16 mouse cellular contexts compared by ENCODE assay signal in genomic region chr11:35866140-35866539, GRCm38 (mm10). TPM values are rescaled to one million over a fixed set of nuclear protein-coding genes. Genes with fewer than 3 reads are reported as not detected.
DNase-seq lines count a peak whose midpoint lies in the region; ATAC-seq and TF ChIP-seq lines count a peak whose summit lies in the region.
"Had no signal": no experiment of that assay in that cellular context is flagged by ENCODE, and none has a peak within 500 bp of the region (broad histone marks: within the 10 kb centered on the region; RNA-seq: fewer than 3 reads in every experiment).

No protein-coding gene starts in this region.

- H3K4me1 ChIP-seq in embryonic facial prominence, embryonic 10.5 days, result peaks cover 36% of the 10 kb centered on the region
- peaks cover 24% of the 10 kb centered on the region for H3K4me1 ChIP-seq in hindbrain, embryonic 11.5 days (replicated peaks; ENCODE audit: control insufficient read depth, insufficient read depth, low read length)
- peaks cover 34% of the 10 kb centered on the region for H3K4me1 ChIP-seq in midbrain, embryonic 12.5 days

- no peak for TF ChIP-seq POLR2A in brain, embryonic 14.5 days (IDR thresholded peaks at IDR 0.05; ENCODE audit: borderline replicate concordance, extremely low read depth, insufficient read depth, insufficient read length, poor library complexity, severe bottlenecking)

- H3K9me3 ChIP-seq in embryonic facial prominence, embryonic 10.5 days, result no peaks in the 10 kb centered on the region
- no peaks in the 10 kb centered on the region for H3K9me3 ChIP-seq in hindbrain, embryonic 11.5 days (ENCODE audit: control insufficient read depth, low read length)
- H3K9me3 ChIP-seq in midbrain, embryonic 12.5 days, result no peaks in the 10 kb centered on the region
- H3K9me3 ChIP-seq: lung, embryonic 15.5 days had no signal

- ATAC-seq in hindbrain, embryonic 11.5 days (ENCODE audit: low FRiP score), result no peak
- ATAC-seq in midbrain, embryonic 12.5 days (ENCODE audit: low FRiP score, low read depth), result no peak

- peak overlapping the region; percentile 89 for H3K27ac ChIP-seq in embryonic facial prominence, embryonic 10.5 days (replicated peaks)
- peak overlapping the region; percentile 87 for H3K27ac ChIP-seq in hindbrain, embryonic 11.5 days (ENCODE audit: low read depth, low read length)
- H3K27ac ChIP-seq in midbrain, embryonic 12.5 days (replicated peaks), result peak overlapping the region; percentile 94
- H3K27ac ChIP-seq: lung, embryonic 15.5 days had no signal

- 76% methylated on average over 7 of the region's 7 CpGs for WGBS in embryonic facial prominence, embryonic 10.5 days
- 64% methylated on average over 7 of the region's 7 CpGs for WGBS in hindbrain, embryonic 11.5 days
- 33% methylated on average over 7 of the region's 7 CpGs for WGBS in midbrain, embryonic 12.5 days

- peaks cover 37% of the 10 kb centered on the region for H3K36me3 ChIP-seq in embryonic facial prominence, embryonic 10.5 days (replicated peaks)
- H3K36me3 ChIP-seq in hindbrain, embryonic 11.5 days (ENCODE audit: control insufficient read depth, insufficient read depth, low read length), result no peaks in the 10 kb centered on the region
- H3K36me3 ChIP-seq in midbrain, embryonic 12.5 days, result peaks cover 39% of the 10 kb centered on the region
- H3K36me3 ChIP-seq: lung, embryonic 15.5 days had no signal

- H3K27me3 ChIP-seq in embryonic facial prominence, embryonic 10.5 days (replicated peaks; ENCODE audit: low read depth, poor library complexity, severe bottlenecking), result no peaks in the 10 kb centered on the region
- no peaks in the 10 kb centered on the region for H3K27me3 ChIP-seq in hindbrain, embryonic 11.5 days (ENCODE audit: control insufficient read depth, insufficient read depth, low read length)
- no peaks in the 10 kb centered on the region; the same call in 1 of the 2 replicates for H3K27me3 ChIP-seq in midbrain, embryonic 12.5 days
- H3K27me3 ChIP-seq: CH12.LX; lung, embryonic 15.5 days had no signal

- peak overlapping the region; percentile 35; the same call in 1 of the 2 replicates for H3K9ac ChIP-seq in hindbrain, embryonic 11.5 days (ENCODE audit: low read depth, low read length)
- no peak overlapping the region for H3K9ac ChIP-seq in midbrain, embryonic 12.5 days (replicated peaks)
- H3K9ac ChIP-seq: lung, embryonic 15.5 days had no signal

- DNase-seq in brain, embryonic 14.5 days (ENCODE audit: low read depth), result peak; percentile 64
- DNase-seq in embryonic facial prominence, embryonic 10.5 days (ENCODE audit: low spot score), result no peak
- DNase-seq in hindbrain, embryonic 11.5 days (ENCODE audit: low spot score), result no peak
- DNase-seq in kidney, adult 8-10 months, result no peak
- no peak for DNase-seq in gastrocnemius, postnatal 10 days
- no peak for DNase-seq in right cerebral cortex, postnatal 10 days (ENCODE audit: low spot score in 2 of 2)
- DNase-seq: cerebellum, adult 2 months; embryo, embryonic 11 days; gastrocnemius, postnatal 14 days; kidney, postnatal 10 days; layer of hippocampus, postnatal 36 days; liver; thymus, adult 18-20 months had no signal

- no peak overlapping the region for H3K4me2 ChIP-seq in hindbrain, embryonic 11.5 days (replicated peaks; ENCODE audit: low read depth, low read length)
- H3K4me2 ChIP-seq in midbrain, embryonic 12.5 days (replicated peaks), result no peak overlapping the region
- H3K4me2 ChIP-seq: lung, embryonic 15.5 days had no signal

- no peak overlapping the region for H3K4me3 ChIP-seq in embryonic facial prominence, embryonic 10.5 days
- H3K4me3 ChIP-seq in hindbrain, embryonic 11.5 days (ENCODE audit: low read depth, low read length), result no peak overlapping the region
- H3K4me3 ChIP-seq in midbrain, embryonic 12.5 days, result no peak overlapping the region
- H3K4me3 ChIP-seq: lung, embryonic 15.5 days had no signal

- no peak for TF ChIP-seq CTCF in brain, embryonic 14.5 days (IDR thresholded peaks at IDR 0.05; ENCODE audit: borderline replicate concordance, extremely low read depth, insufficient read depth, insufficient read length)

RNA-seq across cellular contexts. Expression of gene Rars, which starts 31.8 kb away (rescaled TPM):
- polyA plus RNA-seq in brain, embryonic 14.5 days (2012; rRNA removed), result 56.4 and 57.1 TPM in 2 replicates
- polyA plus RNA-seq in embryonic facial prominence, embryonic 10.5 days (2016; fragmentation: Nextera tagmentation; extraction: Ambion mirVana), result 110 and 115 TPM in 2 replicates
- polyA plus RNA-seq in hindbrain, embryonic 11.5 days (2014; fragmentation: Nextera tagmentation; extraction: Ambion mirVana), result 106 and 116 TPM in 2 replicates
- 81.2 and 85.0 TPM in 2 replicates for polyA plus RNA-seq in midbrain, embryonic 12.5 days (2016; fragmentation: Nextera tagmentation; extraction: Ambion mirVana)
- 10 to 100 TPM; 54.2 to 59.1 TPM for total RNA-seq in gastrocnemius, postnatal 10 days (2021)
